Mouse (Mus musculus): ENCODE measurements around the gene Gpat2.

DNA sequence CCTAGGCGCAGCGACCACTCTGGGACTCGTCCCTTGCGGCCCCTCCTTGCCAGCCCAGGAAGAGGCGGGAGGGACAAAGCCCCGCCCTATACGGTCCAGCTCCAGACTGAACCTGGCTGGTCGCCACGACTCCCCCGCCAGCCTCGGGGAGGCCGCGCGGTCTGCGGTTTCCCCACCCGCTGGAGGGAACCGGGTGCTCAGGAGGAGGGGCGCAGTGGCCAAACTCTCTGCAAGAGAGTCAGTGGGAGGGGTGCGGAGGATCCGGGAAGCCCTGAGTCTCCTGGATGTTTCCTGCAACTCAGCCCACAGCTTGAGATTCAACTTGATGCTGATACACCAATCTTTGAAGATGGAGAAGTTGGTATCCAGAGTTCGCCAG is 57.5 kb downstream of the Gpat2 start:
- TF ChIP-seq CTCF (IDR thresholded peaks at IDR 0.05; ENCODE audit: borderline replicate concordance, extremely low read depth, insufficient read depth, insufficient read length) (no peak), POLR2A (IDR thresholded peaks at IDR 0.05; ENCODE audit: borderline replicate concordance, extremely low read depth, insufficient read depth, insufficient read length, poor library complexity, severe bottlenecking) (no peak)

Data from brain, embryonic 14.5 days (tissue).